Mouse (Mus musculus): ENCODE measurements around the gene Slc51b. TPM values are rescaled to one million over a fixed set of nuclear protein-coding genes. Genes with fewer than 3 reads are reported as not detected.

Gene Slc51b
- polyA plus RNA-seq, 1 experiment from 2014 or later = not detected

DNA sequence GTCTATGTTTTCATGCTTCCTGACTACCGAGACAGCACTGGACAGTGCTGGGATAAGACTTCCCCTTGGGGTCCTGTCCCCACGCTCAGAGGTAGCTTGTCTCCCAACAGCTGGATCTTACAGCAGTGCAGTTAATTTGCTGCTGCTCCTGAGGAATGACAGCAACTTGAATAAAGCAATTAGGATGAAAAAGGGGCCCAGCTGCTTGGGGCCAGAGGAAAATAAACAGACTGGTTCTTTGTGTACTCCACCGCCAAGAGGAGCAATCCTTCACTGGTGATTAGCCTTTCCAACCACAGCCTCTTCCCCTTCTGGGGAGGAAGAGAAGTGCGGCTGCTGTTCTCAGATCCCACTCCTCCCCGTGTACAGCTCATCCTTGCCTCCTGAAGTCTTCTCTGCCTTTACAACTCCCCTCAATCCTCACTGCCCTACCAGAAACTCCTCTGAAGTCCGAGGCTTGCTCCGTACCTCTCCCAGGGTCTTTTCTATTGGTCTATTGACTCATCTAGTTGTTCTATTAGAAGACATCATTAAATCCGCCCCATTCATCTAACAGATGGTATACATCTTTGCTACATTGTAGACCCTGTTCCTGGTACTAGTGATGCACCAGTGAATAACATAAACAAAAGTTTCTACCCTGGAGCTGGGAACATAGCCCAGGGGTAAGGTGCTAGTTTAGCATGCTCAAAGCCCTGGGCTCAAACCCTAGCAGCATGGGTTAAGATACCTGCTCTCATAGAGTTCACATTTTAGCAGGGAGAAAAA, 36.2 kb downstream of the Slc51b start:
- Histone ChIP-seq H3K27me3 (replicated peaks; ENCODE audit: control insufficient read depth, insufficient read depth, low read length) (peaks cover 22% of the 10 kb centered on the region), H3K4me3 (ENCODE audit: low read length) (no peak overlapping the region), H3K9me3 (ENCODE audit: control insufficient read depth, low read length) (no peaks in the 10 kb centered on the region), H3K4me2 (ENCODE audit: low read length) (no peak overlapping the region), H3K4me1 (ENCODE audit: control insufficient read depth, insufficient read depth, low read depth, low read length) (peaks cover 7% of the 10 kb centered on the region; the same call in 1 of the 2 replicates), H3K36me3 (ENCODE audit: control insufficient read depth, insufficient read depth, low read length) (no peaks in the 10 kb centered on the region), H3K9ac (ENCODE audit: low read depth, low read length) (no peak overlapping the region), H3K27ac (ENCODE audit: low read depth, low read length) (no peak overlapping the region)
- 31% methylated on average over 7 of the region's 8 CpGs for WGBS
- ATAC-seq = no peak

DNA sequence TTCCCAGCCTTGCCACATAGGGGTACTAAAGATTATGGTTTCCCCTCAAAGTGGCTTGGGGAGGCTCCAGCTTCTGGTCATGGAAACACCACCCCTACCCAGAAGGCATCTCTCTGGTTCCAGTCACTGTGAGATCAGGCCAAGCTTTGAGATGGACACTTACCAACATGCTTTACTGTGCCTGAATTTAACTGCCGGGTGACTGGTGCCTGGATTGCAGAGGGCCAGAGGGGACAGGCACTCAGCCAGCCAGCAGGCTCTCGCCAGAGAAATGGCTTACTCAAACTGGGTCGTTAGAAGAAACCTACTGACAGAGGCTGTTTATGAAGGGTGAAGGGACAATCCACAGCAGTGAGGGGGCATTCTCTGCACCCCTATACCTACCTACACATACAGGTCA, 38.5 kb downstream of the Slc51b start:
- ATAC-seq = no peak
- no peak overlapping the region for H3K9ac ChIP-seq (ENCODE audit: low read depth, low read length)
- H3K36me3 ChIP-seq (ENCODE audit: control insufficient read depth, insufficient read depth, low read length) = no peaks in the 10 kb centered on the region
- no peak overlapping the region for H3K27ac ChIP-seq (ENCODE audit: low read depth, low read length)
- H3K4me1 ChIP-seq (ENCODE audit: control insufficient read depth, insufficient read depth, low read depth, low read length) = no peaks in the 10 kb centered on the region
- H3K27me3 ChIP-seq (replicated peaks; ENCODE audit: control insufficient read depth, insufficient read depth, low read length) = peaks cover 4% of the 10 kb centered on the region
- no peak overlapping the region for H3K4me2 ChIP-seq (ENCODE audit: low read length)
- H3K4me3 ChIP-seq (ENCODE audit: low read length) = no peak overlapping the region
- no peaks in the 10 kb centered on the region for H3K9me3 ChIP-seq (ENCODE audit: control insufficient read depth, low read length)
- 53% methylated on average over 3 of the region's 3 CpGs for WGBS

DNA sequence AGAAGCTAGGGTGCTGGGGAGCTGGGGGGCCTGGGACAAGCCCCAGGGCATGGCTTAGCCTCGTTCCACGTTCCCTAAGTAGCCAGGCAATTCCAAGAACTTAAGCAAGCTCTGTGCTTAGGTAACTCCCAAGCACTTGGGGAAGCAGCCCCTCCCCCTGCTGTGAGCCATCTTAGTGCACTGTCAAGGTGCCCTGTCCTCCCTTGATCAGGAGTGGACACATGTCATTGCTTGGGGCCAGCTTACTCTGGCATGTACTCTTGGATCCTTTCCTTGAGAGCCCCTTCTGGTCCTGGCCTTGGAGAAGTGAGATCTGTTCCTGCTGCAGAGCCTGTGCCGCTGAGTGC, 40.0 kb downstream of the Slc51b start:
- WGBS = 60% methylated on average over 3 of the region's 3 CpGs
- no peak for ATAC-seq

DNA sequence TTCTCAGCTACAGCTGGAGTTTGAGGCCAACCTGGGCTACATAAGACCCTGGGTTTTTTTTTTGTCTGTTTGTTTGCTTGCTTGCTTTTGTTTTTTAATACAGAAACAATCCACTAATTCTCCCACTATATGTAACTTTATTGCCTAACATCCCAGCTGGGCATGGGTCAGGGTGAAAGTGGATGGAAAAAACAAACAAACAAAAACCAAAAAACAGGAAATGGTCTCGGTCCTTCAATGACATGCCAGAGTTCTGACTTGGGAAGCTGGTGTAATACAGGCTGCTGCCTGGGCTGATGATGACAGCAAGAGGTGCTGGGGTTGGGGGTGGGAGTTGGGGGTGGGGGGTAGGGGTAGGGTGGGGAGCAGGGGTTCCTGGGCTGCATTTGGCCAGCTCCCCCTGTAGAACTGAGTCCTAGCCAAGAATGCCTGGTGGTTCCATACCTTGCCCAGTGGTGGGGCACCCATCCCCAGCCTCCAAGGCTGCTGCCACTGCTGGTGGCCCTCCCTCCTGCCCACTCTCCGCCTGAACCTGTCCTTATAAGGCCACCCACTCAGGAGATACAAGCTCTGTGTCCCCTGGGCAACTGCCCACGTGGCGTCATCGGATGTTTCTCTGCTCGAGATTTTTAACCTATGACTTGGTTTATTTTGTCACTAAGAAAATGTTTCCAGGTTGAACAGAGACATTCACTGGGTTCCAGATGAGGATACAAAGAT, 40.6 kb downstream of the Slc51b start:
- Histone ChIP-seq H3K4me1 (ENCODE audit: control insufficient read depth, insufficient read depth, low read depth, low read length) (no peaks in the 10 kb centered on the region), H3K27ac (ENCODE audit: low read depth, low read length) (no peak overlapping the region), H3K9me3 (ENCODE audit: control insufficient read depth, low read length) (no peaks in the 10 kb centered on the region), H3K9ac (ENCODE audit: low read depth, low read length) (no peak overlapping the region), H3K4me2 (ENCODE audit: low read length) (no peak overlapping the region), H3K4me3 (ENCODE audit: low read length) (no peak overlapping the region), H3K36me3 (ENCODE audit: control insufficient read depth, insufficient read depth, low read length) (peaks cover 3% of the 10 kb centered on the region; the same call in 1 of the 2 replicates), H3K27me3 (replicated peaks; ENCODE audit: control insufficient read depth, insufficient read depth, low read length) (no peaks in the 10 kb centered on the region)
- 75% methylated on average over 6 of the region's 6 CpGs for WGBS
- no peak for ATAC-seq

More for the DNA sequence above, 40.0 kb downstream of the Slc51b start:
- H3K36me3 ChIP-seq (ENCODE audit: control insufficient read depth, insufficient read depth, low read length) = no peaks in the 10 kb centered on the region
- H3K27me3 ChIP-seq (replicated peaks; ENCODE audit: control insufficient read depth, insufficient read depth, low read length) = no peaks in the 10 kb centered on the region
- no peak overlapping the region for H3K4me3 ChIP-seq (ENCODE audit: low read length)
- H3K4me1 ChIP-seq (ENCODE audit: control insufficient read depth, insufficient read depth, low read depth, low read length) = no peaks in the 10 kb centered on the region
- no peak overlapping the region for H3K27ac ChIP-seq (ENCODE audit: low read depth, low read length)
- H3K9me3 ChIP-seq (ENCODE audit: control insufficient read depth, low read length) = no peaks in the 10 kb centered on the region
- no peak overlapping the region for H3K9ac ChIP-seq (ENCODE audit: low read depth, low read length)
- H3K4me2 ChIP-seq (ENCODE audit: low read length) = no peak overlapping the region

DNA sequence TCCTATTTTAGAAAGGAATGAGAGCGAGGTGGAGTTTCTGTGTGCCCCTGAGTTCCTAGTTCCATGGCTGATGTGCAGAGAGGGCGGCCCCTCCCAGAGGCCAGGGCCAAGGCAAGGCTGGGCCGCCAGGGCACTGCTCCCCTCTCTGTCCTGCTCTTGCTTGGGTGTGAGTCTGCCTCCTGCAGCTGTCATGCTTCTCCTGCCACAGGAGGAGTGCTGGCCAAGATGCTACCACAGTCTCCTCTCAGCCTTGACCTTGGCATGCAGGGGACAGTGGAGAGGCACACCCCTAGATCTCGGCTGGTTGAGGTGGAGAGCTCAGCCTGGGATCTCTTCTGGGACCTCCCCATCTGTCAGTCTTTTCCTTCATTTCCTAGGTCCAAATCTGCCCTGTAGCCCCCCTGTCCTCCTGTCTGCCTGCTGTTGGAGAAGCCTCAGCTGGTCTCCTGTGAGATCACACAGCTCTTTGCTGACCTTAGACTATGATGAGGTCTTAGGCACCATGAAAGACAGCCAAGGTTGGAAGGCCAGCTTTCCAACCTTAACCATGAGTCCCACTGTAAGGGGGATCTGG, 41.7 kb downstream of the Slc51b start:
- Histone ChIP-seq H3K9me3 (ENCODE audit: control insufficient read depth, low read length) (no peaks in the 10 kb centered on the region), H3K36me3 (ENCODE audit: control insufficient read depth, insufficient read depth, low read length) (peaks cover 6% of the 10 kb centered on the region), H3K4me1 (ENCODE audit: control insufficient read depth, insufficient read depth, low read depth, low read length) (no peaks in the 10 kb centered on the region), H3K9ac (ENCODE audit: low read depth, low read length) (no peak overlapping the region), H3K27ac (ENCODE audit: low read depth, low read length) (no peak overlapping the region), H3K4me3 (ENCODE audit: low read length) (no peak overlapping the region), H3K4me2 (ENCODE audit: low read length) (no peak overlapping the region), H3K27me3 (replicated peaks; ENCODE audit: control insufficient read depth, insufficient read depth, low read length) (no peaks in the 10 kb centered on the region)
- WGBS = 74% methylated on average over 4 of the region's 4 CpGs
- ATAC-seq = no peak

DNA sequence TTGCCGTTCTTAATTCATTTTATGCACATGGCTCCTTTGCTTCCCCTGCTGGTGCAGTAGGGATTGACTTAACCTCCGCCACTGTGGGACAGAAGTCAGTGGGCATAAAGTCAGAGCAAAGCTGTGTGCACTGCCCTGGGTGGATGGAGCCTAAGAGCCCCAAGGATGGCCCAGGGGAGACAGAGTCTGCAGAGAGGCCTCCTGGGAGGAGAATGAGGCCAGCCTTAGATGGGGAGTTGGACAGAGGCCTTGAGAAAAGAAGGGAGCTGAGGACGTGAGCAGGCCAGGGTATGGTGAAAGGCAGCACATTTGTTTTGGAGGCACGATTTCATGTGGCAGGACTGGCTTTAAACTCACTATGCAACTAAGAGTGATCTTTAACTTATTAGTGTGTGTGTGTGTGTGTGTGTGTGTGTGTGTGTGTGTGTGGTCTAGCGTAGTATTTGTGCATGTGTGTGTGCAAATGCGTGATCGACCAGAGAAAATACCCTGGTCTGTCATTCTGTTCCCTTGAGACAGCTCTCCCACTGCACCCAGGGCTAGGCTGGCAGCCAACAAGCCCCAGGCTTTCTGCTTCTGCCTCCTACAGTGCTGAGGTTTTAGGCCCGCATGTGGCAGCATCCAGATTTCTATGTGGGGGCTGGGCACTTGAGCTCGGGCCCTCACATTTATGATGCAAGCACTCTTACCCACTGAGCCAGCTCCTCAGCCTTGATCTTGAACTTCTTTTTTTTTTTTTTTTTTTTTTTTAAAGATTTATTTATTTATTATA, 47.4 kb downstream of the Slc51b start:
- H3K9me3 ChIP-seq (ENCODE audit: control insufficient read depth, low read length) = no peaks in the 10 kb centered on the region
- H3K4me3 ChIP-seq (ENCODE audit: low read length) = no peak overlapping the region
- H3K36me3 ChIP-seq (ENCODE audit: control insufficient read depth, insufficient read depth, low read length) = peaks cover 15% of the 10 kb centered on the region
- no peak overlapping the region for H3K27ac ChIP-seq (ENCODE audit: low read depth, low read length)
- H3K4me1 ChIP-seq (ENCODE audit: control insufficient read depth, insufficient read depth, low read depth, low read length) = no peaks in the 10 kb centered on the region
- H3K4me2 ChIP-seq (ENCODE audit: low read length) = no peak overlapping the region
- no peaks in the 10 kb centered on the region for H3K27me3 ChIP-seq (replicated peaks; ENCODE audit: control insufficient read depth, insufficient read depth, low read length)
- no peak overlapping the region for H3K9ac ChIP-seq (ENCODE audit: low read depth, low read length)
- ATAC-seq = no peak
- WGBS = 77% methylated on average over 9 of the region's 9 CpGs

DNA sequence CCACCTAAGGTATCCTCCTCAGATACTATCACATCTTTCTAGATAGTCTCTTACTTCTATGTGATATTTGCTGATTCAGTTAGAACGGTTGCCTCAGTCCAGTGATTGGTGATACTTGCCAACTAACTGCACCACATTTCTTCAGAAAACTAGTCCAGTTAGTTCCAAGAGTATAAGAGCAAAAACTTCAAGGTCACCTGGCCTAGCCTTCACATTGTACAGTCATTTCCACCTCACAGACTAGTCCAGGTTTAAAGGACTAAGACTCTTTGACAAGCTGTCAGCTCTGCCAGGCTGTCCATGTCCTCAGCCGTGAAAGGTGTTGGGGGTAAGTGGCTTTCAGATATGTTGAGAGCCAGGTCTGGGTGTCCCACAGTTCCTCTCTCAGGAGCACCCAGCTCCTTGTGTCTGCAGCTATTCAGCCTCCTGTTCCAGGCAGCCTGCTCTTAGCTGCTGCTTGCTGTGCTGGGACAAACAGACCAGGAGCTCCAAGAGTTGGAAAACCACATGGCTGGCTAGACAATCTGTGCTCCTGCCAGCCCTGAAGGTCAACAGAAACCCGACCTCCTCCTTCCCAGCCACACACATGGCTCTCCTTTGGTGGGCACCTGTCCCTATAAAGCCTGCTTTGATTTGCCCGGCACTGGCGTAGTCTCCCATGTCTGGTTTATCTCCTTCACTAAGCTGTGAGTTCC, 48.1 kb downstream of the Slc51b start:
- no peak overlapping the region for H3K4me2 ChIP-seq (ENCODE audit: low read length)
- WGBS = 85% methylated on average over 5 of the region's 5 CpGs
- H3K36me3 ChIP-seq (ENCODE audit: control insufficient read depth, insufficient read depth, low read length) = peaks cover 15% of the 10 kb centered on the region

DNA sequence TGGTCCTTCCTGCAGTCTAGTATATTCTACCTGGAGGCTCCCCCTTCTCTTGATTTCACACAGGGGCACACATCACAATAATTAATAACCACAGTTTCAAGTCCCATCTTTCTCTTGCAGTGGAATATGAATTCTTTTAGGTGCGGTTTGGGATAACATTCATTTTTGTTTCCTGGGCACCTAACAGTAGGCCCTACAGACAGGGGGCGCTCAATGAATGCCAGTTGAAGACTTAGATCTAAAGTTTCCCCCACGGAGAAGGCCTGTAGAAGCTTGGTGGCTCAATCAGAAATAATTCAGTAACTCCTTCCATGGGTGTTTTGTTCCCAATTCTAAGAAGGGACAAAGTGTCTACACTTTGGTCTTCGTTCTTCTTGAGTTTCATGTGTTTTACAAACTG, 50.3 kb downstream of the Slc51b start:
- H3K27ac ChIP-seq (ENCODE audit: low read depth, low read length) = no peak overlapping the region
- ATAC-seq = no peak
- no peak overlapping the region for H3K4me2 ChIP-seq (ENCODE audit: low read length)
- peaks cover 18% of the 10 kb centered on the region for H3K36me3 ChIP-seq (ENCODE audit: control insufficient read depth, insufficient read depth, low read length)
- no peak overlapping the region for H3K9ac ChIP-seq (ENCODE audit: low read depth, low read length)
- no peaks in the 10 kb centered on the region for H3K9me3 ChIP-seq (ENCODE audit: control insufficient read depth, low read length)
- WGBS = 79% methylated on average over 4 of the region's 4 CpGs
- no peaks in the 10 kb centered on the region for H3K27me3 ChIP-seq (replicated peaks; ENCODE audit: control insufficient read depth, insufficient read depth, low read length)
- no peaks in the 10 kb centered on the region for H3K4me1 ChIP-seq (ENCODE audit: control insufficient read depth, insufficient read depth, low read depth, low read length)
- H3K4me3 ChIP-seq (ENCODE audit: low read length) = no peak overlapping the region

More for the DNA sequence above, 48.1 kb downstream of the Slc51b start:
- Histone ChIP-seq H3K9me3 (ENCODE audit: control insufficient read depth, low read length) (no peaks in the 10 kb centered on the region), H3K27ac (ENCODE audit: low read depth, low read length) (no peak overlapping the region), H3K9ac (ENCODE audit: low read depth, low read length) (no peak overlapping the region), H3K27me3 (replicated peaks; ENCODE audit: control insufficient read depth, insufficient read depth, low read length) (no peaks in the 10 kb centered on the region), H3K4me3 (ENCODE audit: low read length) (no peak overlapping the region), H3K4me1 (ENCODE audit: control insufficient read depth, insufficient read depth, low read depth, low read length) (no peaks in the 10 kb centered on the region)
- no peak for ATAC-seq
